Comparison of ENCODE assay signal across 12 mouse cellular contexts in the genomic region with DNA sequence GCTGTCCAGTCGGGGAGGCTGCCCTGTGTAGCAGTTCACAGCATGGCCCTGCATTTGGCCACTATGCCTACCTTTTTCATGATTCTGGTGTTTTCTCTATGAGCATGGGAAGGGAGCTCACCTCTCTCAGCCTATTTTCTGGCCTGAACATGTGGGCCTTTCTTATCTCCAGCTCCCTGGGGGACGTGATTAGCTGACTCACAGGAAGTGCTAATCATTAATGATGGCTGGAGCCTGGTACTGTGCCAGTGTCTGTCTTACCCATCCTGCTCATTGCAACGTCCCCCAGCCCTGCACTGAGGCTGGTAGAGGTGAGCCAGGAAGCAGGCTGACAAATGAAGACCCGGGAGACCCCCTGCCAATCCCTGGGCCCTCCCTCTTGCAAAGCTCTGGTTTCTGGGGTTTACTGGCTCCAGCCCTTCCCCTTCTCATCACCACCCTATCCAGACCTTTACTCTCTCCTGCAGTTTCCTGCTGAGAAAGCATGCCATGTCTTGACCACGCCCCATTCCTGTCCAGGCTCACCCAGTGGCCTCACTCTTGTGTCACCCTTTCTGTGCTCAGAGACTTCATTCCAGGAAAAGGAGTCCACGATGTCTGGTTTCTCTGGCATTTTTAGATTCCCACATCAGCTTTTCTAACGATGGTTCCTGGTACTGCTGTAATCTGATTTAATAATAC.
DNase-seq lines count a peak whose midpoint lies in the region.
"Had no signal": no experiment of that assay in that cellular context is flagged by ENCODE, and none has a peak within 500 bp of the region (broad histone marks: within the 10 kb centered on the region; RNA-seq: fewer than 3 reads in every experiment).

No protein-coding gene starts in this region.

- DNase-seq in cerebellum, postnatal 10 days = peak; percentile 33 to 47
- no peak for DNase-seq in cerebellum, postnatal 36 days
- DNase-seq in left cerebral cortex, postnatal 4 days = peak; percentile 20
- no peak for DNase-seq in left cerebral cortex, adult 11 months (ENCODE audit: low spot score)
- peak; percentile 39 for DNase-seq in NIH3T3 (ENCODE audit: low read depth)
- DNase-seq in large intestine, adult 2 months (ENCODE audit: low read depth, low spot score) = peak; percentile 11
- DNase-seq in spleen, postnatal 36 days (ENCODE audit: low spot score in 2 of 2) = no peak
- DNase-seq in gastrocnemius, postnatal 10 days = no peak
- DNase-seq: cerebellum, adult 8-10 months; gastrocnemius, postnatal 36 days; lung, adult 18-20 months; right cerebral cortex, adult 18-20 months had no signal

- intact Hi-C loops in left cerebral cortex, postnatal 4 days (cut with DNase I) = no loop called here

- 33% methylated on average over 7 of the region's 7 CpGs for WGBS in large intestine, adult 2 months

Comparison
In these comparisons a context has a peak if more than half of its experiments do, and no peak if none do; other contexts are left out.
1. DNase-seq: peak in cerebellum, postnatal 10 days (2 of 2), left cerebral cortex, postnatal 4 days (single experiment), NIH3T3 (single experiment) and large intestine, adult 2 months (single experiment); none in cerebellum, postnatal 36 days (0 of 2), left cerebral cortex, adult 11 months (single experiment), spleen, postnatal 36 days (0 of 2) and gastrocnemius, postnatal 10 days (single experiment).